Mouse (Mus musculus) liver, embryonic 14 days (tissue): ENCODE results near the gene H2al1a. TPM values are rescaled to one million over a fixed set of nuclear protein-coding genes. Genes with fewer than 3 reads are reported as not detected.

Experiments used
- polyA plus RNA-seq: library from polyadenylated mRNA; depleted of rRNA; stranded (reverse); fragments of >200 nt; gene quantifications from 2 replicates; pipeline ENCODE4 v1.2.3, GENCODE M21; 2012; rRNA removed

Gene H2al1a
- polyA plus RNA-seq = not detected in 2 replicates

DNA sequence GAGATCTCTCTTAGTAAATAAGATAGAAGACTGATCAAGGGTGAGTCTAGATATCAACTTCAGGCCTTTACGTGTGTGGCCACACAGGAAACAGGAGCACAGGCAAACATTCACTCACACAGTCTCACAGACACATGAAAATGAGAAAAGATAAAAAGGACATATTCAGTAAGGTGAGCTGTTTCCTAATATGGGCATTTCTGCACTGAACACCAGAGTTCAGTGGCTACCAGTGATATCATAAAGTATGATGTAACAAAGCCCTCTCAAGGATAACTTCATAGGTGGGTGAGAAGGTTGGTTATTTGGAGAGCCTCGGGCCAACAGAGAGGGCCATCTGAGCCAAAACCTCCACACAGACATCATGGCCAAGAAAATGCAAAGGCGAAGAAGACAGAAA is at the start of gene H2al1a:
Gene H2al1a (plus strand): TSS at position 301 of the 400 bp plus-strand sequence.

DNA sequence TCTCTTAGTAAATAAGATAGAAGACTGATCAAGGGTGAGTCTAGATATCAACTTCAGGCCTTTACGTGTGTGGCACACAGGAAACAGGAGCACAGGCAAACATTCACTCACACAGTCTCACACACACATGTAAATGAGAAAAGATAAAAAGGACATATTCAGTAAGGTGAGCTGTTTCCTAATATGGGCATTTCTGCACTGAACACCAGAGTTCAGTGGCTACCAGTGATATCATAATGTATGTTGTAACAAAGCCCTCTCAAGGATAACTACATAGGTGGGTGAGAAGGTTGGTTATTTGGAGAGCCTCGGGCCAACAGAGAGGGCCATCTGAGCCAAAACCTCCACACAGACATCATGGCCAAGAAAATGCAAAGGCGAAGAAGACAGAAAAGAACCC is 3.1 kb downstream of the H2al1a start, which contains the start of gene H2al1b:
Gene H2al1b (plus strand): TSS at position 301 of the 400 bp plus-strand sequence.

DNA sequence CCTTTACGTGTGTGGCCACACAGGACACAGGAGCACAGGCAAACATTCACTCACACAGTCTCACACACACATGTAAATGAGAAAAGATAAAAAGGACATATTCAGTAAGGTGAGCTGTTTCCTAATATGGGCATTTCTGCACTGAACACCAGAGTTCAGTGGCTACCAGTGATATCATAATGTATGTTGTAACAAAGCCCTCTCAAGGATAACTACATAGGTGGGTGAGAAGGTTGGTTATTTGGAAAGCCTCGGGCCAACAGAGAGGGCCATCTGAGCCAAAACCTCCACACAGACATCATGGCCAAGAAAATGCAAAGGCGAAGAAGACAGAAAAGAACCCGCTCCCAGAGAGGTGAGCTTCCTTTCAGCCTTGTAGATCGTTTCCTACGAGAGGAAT is 6.3 kb downstream of the H2al1a start, which contains the start of gene H2al1c:
Gene H2al1c (plus strand): TSS at position 301 of the 400 bp plus-strand sequence.

DNA sequence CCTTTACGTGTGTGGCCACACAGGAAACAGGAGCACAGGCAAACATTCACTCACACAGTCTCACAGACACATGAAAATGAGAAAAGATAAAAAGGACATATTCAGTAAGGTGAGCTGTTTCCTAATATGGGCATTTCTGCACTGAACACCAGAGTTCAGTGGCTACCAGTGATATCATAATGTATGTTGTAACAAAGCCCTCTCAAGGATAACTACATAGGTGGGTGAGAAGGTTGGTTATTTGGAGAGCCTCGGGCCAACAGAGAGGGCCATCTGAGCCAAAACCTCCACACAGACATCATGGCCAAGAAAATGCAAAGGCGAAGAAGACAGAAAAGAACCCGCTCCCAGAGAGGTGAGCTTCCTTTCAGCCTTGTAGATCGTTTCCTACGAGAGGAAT is 9.5 kb downstream of the H2al1a start, which contains the start of gene H2al1d:
Gene H2al1d (plus strand): TSS at position 301 of the 400 bp plus-strand sequence.

DNA sequence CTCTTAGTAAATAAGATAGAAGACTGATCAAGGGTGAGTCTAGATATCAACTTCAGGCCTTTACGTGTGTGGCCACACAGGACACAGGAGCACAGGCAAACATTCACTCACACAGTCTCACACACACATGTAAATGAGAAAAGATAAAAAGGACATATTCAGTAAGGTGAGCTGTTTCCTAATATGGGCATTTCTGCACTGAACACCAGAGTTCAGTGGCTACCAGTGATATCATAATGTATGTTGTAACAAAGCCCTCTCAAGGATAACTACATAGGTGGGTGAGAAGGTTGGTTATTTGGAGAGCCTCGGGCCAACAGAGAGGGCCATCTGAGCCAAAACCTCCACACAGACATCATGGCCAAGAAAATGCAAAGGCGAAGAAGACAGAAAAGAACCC is 12.6 kb downstream of the H2al1a start, which contains the start of gene H2al1e:
Gene H2al1e (plus strand): TSS at position 301 of the 400 bp plus-strand sequence.

DNA sequence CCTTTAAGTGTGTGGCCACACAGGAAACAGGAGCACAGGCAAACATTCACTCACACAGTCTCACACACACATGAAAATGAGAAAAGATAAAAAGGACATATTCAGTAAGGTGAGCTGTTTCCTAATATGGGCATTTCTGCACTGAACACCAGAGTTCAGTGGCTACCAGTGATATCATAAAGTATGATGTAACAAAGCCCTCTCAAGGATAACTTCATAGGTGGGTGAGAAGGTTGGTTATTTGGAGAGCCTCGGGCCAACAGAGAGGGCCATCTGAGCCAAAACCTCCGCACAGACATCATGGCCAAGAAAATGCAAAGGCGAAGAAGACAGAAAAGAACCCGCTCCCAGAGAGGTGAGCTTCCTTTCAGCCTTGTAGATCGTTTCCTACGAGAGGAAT is 15.8 kb downstream of the H2al1a start, which contains the start of gene H2al1f:
Gene H2al1f (plus strand): TSS at position 301 of the 400 bp plus-strand sequence.

DNA sequence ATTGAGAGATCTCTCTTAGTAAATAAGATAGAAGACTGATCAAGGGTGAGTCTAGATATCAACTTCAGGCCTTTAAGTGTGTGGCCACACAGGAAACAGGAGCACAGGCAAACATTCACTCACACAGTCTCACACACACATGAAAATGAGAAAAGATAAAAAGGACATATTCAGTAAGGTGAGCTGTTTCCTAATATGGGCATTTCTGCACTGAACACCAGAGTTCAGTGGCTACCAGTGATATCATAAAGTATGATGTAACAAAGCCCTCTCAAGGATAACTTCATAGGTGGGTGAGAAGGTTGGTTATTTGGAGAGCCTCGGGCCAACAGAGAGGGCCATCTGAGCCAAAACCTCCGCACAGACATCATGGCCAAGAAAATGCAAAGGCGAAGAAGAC is 18.9 kb downstream of the H2al1a start, which contains the start of gene H2al1g:
Gene H2al1g (plus strand): TSS at position 301 of the 400 bp plus-strand sequence.

DNA sequence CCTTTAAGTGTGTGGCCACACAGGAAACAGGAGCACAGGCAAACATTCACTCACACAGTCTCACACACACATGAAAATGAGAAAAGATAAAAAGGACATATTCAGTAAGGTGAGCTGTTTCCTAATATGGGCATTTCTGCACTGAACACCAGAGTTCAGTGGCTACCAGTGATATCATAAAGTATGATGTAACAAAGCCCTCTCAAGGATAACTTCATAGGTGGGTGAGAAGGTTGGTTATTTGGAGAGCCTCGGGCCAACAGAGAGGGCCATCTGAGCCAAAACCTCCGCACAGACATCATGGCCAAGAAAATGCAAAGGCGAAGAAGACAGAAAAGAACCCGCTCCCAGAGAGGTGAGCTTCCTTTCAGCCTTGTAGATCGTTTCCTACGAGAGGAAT is 22.1 kb downstream of the H2al1a start, which contains the start of gene H2al1h:
Gene H2al1h (plus strand): TSS at position 301 of the 400 bp plus-strand sequence.

DNA sequence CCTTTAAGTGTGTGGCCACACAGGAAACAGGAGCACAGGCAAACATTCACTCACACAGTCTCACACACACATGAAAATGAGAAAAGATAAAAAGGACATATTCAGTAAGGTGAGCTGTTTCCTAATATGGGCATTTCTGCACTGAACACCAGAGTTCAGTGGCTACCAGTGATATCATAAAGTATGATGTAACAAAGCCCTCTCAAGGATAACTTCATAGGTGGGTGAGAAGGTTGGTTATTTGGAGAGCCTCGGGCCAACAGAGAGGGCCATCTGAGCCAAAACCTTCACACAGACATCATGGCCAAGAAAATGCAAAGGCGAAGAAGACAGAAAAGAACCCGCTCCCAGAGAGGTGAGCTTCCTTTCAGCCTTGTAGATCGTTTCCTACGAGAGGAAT is 25.3 kb downstream of the H2al1a start, which contains the start of gene H2al1i:
Gene H2al1i (plus strand): TSS at position 301 of the 400 bp plus-strand sequence.

DNA sequence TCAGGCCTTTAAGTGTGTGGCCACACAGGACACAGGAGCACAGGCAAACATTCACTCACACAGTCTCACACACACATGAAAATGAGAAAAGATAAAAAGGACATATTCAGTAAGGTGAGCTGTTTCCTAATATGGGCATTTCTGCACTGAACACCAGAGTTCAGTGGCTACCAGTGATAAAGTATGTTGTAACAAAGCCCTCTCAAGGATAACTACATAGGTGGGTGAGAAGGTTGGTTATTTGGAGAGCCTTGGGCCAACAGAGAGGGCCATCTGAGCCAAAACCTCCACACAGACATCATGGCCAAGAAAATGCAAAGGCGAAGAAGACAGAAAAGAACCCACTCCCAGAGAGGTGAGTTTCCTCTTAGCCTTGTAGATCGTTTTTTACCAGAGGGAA is 28.5 kb downstream of the H2al1a start, which contains the start of gene H2al1j:
Gene H2al1j (plus strand): TSS at position 301 of the 400 bp plus-strand sequence.

Other genes with a start within 250 kb of the H2al1a start
- gene H2al1b, start 3.2 kb downstream of the H2al1a start, polyA plus RNA-seq = not detected in 2 replicates
- not detected in 2 replicates for gene H2al1c, start 6.4 kb downstream of the H2al1a start, polyA plus RNA-seq
- not detected in 2 replicates for gene H2al1d, start 9.6 kb downstream of the H2al1a start, polyA plus RNA-seq
- gene H2al1e, start 12.7 kb downstream of the H2al1a start, polyA plus RNA-seq = not detected in 2 replicates
- gene H2al1f, start 15.9 kb downstream of the H2al1a start, polyA plus RNA-seq = not detected in 2 replicates
- not detected in 2 replicates for gene H2al1g, start 19.0 kb downstream of the H2al1a start, polyA plus RNA-seq
- gene H2al1h, start 22.2 kb downstream of the H2al1a start, polyA plus RNA-seq = not detected in 2 replicates
- not detected in 2 replicates for gene H2al1i, start 25.4 kb downstream of the H2al1a start, polyA plus RNA-seq
- gene H2al1j, start 28.6 kb downstream of the H2al1a start, polyA plus RNA-seq = not detected in 2 replicates